Mouse (Mus musculus) fibroblast of lung, adult 2 months (primary cell): ENCODE data around the gene Gm27021.
A peak's percentile ranks its signal among the peaks of the same experiment; 100 is the strongest.

Source experiments
- DNase-seq: peaks from one replicate; pipeline ENCODE4 v3.0.0-alpha.2; 2011; ENCODE audit warnings: low read depth

Gene Gm27021

DNA sequence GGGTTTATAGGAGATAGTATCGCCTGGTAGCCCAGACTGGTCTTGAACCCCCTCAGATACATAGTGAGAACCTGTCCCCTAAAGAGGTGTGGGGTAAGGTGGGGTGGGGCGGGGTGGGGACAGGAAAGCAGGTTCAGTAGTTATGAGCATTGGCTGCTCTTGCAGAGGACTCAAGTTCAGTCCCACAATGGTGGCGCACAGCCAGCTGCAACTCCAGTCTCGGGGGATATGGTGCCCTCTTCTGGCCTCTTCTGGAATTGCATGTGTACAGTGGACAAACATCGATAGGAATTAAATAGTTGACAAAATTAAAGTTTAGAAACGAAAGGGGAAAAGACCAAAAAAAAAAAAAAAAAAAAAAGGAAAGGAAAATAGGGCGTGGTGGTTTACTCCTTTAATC, 68.4 kb downstream of the Gm27021 start:
- no peak for DNase-seq

DNA sequence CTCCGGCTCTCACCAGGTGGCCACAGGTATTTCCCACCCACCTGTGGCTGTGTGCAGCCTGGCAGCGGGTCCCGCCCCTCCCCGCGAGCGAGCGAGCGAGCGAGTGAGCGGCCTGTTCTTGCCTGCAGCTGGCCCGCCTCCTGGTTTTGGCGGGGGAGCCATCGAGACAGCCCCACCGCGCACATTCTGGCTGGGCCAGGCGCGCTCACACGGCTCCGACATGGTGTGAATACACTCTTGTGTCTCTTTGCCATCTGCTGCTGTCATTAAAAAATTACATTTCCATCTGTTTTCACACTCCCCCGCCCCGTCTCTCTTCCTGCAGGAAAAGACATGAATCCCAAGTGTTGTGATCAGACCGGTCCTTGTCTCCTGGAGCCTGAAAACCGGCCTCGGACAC, 69.3 kb downstream of the Gm27021 start:
- no peak for DNase-seq

DNA sequence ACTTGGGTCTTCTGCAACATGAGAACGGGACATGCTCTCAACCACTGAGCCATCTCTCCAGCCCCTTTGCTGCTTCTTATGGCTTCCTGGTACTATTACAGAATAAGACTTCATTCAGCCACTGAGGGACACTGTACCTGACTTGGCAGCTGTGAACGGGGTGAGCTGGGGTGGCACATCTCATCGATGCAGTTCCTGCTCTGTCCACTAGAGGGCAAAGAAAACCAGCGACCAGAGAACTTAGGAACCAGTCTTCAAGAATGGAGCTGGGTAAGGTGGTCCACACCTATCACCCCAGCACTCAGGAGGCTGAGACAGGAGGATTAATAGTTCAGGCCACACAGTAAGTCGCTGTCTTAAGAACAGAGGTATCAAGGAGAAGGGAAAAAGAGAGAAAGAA, 71.9 kb downstream of the Gm27021 start:
- no peak for DNase-seq

DNA sequence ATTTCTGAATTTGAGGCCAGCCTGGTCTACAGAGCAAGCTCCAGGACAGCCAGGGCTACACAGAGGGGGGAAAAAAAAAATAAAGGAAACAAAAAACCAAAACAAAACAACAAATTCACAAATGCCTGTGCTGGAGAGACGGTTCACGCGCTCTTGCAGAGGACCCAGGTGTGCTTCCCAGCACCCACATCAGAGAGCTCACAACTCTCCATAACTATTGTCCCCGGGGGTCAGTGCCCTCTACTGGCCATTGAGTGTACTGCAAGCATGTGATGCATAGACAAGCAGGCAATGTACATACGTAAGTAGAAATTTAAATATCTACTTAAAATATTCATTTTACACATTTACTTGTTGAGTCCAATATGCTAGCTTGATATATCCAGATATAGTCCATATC, 73.3 kb downstream of the Gm27021 start:
- DNase-seq: no peak

DNA sequence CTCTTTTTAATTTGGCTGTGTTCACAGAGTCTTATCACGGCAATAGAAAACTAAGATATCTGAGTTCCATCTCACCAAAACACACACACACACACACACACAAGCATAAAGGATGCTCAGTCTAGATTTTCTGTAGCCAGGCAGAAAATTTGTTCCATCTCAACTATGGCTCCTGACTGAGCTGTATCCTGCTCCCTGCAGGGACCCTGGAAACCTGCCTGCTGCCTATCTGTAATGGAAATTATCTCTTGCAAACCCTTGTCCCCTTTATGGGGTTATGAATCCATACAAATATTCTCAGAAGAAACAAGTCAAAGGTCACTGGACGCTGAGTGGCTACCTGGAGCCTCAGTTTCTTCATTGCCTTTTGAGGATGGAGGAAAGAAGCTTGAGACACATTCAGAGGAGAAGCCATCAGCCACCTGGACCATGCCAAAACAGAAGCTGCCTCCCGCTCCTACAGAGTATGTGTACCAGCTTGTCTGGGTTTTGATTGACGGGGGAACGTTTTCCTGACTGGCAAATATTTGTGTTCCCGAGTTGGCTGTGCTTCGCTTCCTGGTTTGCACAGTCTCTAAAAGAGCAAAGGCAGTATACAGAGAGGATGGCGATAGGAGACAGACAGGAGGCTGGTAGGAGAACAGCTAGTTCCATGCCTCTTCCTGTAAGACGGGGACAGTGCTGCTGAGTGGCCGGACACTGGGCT, 76.1 kb downstream of the Gm27021 start:
- no peak for DNase-seq

DNA sequence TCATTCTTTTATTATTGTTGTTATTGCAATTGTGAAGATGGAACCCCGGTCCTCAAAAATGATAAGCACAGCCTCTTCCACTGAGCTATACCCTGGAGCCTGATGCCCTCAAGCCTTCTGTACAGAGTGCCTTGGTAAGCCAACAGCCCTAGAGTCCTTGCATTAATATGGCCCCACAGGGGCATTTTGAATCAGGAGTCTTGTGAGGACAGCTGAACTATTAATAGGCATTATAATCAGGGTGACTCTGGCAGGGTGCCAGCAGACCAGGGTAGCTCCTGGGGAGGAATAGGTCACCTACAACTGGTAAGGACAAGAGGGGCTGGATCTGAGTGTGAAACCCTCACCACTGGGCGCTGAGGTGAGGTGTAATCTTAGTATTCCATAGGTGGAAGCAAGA, 78.0 kb downstream of the Gm27021 start:
- no peak for DNase-seq

DNA sequence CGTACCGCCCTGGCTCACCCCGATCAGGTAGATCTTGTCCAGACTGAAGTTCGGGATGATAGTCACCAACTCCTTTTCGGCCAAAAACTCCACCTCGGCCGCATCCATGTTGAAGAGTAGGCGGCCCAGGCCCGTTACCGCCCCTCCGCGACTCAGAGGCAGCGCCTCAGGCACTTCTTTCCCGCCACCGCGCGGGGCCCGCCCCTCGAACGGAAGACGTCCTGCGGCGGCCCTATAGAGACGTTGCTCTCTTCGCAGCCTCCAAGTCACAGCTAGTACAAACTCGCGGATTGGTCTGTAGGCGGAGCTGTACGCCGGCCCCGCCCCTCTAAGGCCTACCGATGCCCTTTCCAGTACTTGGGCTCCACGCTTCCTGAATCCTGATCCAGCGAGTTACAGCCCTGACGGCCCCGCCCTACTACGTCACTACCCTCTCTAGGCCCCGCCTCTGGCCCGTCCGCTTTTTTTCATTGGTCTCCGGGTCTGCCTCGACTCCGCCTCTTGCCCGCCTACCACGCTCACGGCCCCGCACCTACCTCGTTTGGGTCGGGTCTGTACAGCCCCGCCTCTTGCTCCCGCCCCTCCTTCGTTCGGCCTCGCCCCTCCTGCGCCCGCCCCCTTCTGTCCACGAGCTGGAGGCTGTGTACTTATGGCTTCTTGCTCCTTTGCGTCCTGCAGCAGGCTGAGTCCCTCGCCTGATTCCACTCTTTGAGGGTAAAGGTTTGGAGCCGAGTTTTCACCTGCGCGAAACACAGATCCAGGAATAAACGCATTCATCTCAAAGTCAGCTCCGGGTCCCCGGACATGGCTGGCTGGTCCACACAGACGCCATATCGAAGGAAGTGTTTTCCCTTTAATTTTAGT, 78.7 kb downstream of the Gm27021 start, which contains the start of gene Gins2:
Gene Gins2, minus strand, starts transcription at position 397 of the 864 bp plus-strand sequence.
- peak; percentile 99 for DNase-seq

DNA sequence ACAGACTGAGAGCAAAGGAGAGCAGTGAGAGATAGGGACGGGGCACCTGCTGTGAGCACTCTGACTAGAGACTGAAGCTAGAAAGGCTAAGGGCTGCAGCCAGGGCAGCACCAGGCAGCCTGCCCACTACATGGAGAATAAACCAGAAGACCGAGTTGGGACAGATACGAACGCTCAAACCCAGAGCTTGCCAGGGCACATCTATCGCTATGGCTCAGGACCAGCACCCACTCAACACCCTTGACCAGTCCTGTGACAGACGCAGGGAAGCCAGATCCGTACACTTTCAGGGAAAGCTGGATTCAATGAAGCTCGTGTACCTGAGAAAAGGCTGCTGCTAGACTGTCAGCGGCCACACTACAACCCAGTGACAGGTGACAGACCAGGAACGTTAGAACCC, 82.4 kb downstream of the Gm27021 start:
- no peak for DNase-seq

DNA sequence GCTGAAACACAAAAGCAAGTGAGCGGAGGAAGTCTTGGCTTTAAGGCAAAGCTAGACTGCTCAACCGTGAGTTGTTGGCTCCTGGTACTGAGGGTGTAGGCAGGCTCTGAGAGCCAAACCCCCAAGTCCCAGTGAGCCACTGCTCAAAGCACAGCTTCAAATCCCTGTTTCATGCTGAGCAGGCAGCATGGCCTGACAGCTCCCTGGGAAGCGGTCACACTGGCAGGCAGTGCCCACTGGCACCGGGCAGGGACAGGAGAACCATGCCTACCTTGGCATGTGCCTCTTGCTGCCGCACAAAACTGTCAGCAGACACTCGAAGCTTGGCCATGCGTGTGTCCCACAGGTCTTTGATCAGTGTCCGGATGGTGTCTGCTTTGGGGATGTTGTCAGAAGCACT, 86.1 kb downstream of the Gm27021 start:
- DNase-seq: no peak

DNA sequence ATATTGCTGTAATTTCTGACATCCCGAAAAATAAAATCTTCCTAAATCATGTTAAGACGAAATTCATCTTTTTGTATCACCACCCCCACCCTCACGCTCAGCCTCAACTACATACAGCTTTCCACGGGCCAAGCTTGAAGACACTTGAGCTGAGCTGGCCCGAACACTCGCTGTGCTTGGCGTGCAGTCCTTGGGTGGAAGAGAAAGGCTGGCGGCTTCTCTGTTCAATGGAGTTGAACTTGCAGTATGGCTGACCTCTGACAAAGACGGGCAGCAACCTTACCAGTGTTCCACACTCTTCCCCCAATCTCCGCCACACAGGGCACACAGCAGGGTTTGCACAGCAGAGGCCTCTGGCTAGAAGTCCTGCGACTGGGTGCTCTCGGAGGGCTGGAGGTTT, 86.5 kb downstream of the Gm27021 start:
- DNase-seq: no peak

DNA sequence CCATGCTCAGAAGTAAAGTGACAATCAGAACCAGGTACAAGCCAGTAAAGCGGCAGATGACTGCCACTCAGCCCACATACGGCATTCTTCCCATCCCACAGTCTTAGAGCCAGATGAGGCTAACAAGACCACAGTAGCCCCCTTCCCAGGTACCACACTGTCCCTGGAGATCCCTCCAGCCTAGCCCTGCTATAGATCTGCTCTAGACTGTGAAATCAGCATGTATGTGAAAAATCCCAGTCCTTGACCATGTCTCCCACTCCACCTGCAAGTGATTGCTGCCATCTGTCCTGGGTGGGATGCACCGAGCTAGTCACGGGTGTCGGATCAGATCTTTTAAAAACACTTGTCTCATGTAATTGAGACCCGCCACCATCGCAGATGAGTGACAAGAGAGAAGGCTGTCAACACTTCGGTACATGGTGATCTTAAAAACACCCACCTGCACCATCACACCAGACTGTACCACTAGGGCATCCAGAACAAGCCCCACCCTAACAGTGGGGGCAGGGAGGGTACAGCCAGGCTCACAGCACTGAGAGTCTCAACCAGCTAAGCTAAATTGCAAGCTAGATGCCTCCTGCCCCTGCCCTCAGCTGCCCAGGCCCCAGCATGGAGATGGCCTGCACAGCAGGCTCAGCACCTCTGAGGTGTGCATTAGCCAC, 87.4 kb downstream of the Gm27021 start:
- DNase-seq: no peak

DNA sequence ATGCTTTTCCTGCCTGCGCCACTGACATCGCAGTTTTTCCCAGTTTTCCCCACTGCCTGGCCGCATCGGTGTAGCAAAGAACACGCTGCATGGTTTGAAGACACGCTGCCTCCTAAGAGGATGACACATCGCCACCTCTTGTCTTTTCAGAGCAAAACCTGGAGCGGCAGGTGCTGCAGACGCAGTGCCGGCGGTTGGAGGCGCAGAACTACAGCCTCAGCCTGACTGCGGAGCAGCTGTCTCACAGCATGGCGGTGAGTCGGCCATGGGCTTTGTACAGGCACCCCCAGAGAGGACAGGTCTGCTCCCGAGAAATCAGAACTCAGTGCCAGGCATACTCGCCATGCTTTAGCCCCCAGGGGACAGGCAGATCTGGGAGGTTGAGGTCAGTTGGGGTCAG, 90.1 kb downstream of the Gm27021 start:
- no peak for DNase-seq

DNA sequence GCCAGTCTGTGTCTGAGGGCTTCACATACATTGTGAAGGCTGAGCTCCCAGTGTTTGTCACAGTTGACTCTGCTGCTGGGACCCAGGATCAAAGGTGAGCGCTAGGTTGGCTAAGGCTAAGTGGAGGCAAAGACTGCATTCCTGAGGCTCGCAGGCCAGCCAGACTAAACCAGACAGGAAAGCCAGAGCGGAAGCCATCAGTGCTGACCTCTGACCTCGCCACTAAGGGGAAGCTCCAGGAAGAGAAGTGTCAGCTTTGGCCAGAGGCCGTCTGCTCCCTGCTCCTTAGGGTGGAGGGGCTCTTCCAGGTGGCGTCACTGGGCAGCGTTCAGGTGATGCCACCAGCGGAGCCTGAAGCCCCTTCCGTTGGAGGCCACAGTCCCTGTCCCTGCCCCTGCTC, 92.1 kb downstream of the Gm27021 start:
- no peak for DNase-seq

DNA sequence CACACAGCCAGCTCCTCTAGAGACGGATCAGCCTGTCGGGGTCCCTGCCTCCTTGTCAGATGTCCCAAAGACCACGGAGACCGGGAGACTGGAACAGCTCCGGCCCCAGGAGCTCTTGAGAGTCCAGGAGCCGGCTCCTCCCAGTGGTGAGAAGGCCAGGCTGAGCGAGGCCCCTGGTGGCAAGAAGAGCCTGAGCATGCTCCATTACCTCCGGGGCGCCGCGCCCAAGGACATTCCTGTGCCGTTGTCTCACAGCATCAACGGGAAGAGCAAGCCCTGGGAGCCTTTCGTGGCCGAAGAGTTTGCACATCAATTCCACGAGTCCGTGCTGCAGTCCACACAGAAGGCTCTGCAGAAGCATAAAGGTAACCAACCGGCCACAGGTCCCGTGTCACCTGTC, 92.9 kb downstream of the Gm27021 start:
- DNase-seq: no peak

DNA sequence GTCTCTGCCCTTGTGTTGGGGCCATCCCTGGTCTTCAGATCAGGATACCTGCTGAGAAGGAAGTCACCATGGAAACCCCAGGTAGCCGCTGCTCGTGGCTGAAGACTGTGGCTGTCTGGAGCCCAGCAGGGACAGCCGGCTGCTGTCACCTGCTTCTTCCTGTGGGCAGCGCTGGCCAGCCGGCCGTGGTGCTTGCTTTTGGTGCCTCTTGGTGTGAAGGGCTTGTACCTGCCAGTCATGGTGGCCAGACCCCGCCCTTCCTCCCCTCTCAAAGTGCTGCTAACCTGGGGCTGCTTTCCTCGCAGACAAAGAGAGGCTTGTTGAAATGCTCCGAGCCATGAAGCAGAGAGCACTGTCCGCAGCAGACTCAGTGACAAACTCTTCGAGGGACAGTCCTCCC, 94.0 kb downstream of the Gm27021 start:
- no peak for DNase-seq

DNA sequence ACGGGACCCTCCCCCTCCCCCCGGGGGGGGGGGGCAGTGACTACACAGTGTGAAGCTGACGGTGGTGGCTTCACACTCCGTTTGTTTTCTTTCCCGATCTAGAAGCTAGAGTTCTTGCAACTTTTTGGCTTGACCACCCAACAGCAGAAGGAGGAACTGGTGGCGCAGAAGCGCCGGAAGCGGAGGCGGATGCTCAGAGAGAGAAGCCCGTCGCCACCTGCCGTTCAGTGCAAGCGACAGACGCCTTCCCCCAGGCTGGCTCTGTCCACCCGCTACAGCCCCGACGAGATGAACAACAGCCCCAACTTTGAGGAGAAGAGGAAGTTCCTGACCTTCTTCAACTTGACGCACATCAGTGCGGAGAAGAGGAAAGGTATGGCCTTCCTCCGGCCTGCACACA, 95.3 kb downstream of the Gm27021 start:
- DNase-seq: no peak

DNA sequence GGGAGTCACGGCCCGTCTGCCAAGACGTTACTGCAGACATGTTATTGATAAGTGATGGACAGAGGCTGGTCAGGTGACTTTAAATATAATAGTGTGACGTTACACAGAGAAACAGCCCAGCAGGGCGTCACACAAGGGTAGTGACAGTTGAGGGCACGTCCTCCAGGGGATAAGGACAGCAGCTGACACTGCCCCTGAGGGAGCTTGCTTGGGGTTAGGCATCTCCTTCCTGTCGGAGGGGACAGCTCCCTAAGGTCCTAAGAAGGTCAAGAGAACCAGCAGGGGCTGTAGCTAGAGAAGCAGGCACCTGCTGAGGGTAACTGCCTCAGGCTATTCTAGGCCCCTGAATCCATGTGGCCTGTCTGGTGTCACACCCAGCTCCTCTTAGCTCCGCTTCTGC, 96.3 kb downstream of the Gm27021 start:
- DNase-seq: no peak

DNA sequence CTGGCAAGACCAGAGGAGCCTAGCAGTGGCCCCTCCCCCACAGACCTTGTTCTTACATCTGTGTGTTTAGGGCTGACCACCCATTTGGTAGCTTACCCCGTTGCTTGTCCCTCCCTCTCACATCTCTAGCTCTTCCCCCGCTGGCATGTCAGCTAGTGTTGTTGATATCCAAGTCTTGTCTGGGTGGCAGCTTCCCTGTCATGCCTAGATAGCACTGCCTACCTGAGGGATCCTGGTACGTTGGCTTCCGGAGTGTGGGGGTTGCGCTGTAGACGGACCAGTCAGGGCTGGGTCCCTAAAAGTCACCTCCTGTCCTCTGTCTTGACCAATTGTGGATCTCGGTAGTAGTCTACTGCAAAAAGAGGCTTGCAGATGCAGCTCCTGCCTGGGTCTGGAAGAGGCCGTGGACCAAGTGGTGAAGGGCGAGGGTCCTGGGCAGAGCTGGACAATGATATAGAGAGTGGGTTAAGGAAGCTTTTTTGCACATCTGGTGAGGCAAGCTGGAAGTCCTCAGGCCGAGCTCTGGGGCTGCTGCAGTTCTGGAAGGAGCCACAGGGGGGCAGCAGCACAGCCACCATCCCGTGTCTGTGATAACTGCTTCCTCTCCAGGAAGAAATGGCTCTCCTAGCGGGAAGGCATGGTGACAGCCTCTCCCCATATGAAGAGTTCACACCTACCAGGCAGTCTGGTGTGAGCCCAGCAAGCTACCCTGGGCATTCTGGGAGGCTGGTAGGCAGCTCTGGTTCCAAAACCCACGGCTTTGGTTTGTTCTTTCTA, 97.8 kb downstream of the Gm27021 start:
- DNase-seq: no peak

DNA sequence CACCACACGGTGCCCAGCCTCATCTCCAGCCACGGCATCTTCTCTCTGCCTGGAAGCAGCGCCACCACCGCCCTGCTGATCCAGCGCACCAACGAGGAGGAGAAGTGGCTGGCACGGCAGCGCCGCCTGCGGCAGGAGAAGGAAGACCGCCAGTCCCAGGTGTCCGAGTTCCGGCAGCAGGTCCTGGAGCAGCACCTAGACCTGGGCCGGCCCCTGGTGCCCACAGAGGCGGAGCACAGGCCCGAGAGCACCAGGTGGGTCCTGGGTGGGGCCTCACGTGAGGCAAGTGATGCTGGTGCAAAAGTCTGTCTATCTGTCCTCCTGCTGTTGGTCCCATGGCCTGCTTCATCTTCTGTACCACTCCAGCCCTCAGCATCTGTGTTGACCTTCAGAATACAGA, 98.8 kb downstream of the Gm27021 start:
- no peak for DNase-seq

DNA sequence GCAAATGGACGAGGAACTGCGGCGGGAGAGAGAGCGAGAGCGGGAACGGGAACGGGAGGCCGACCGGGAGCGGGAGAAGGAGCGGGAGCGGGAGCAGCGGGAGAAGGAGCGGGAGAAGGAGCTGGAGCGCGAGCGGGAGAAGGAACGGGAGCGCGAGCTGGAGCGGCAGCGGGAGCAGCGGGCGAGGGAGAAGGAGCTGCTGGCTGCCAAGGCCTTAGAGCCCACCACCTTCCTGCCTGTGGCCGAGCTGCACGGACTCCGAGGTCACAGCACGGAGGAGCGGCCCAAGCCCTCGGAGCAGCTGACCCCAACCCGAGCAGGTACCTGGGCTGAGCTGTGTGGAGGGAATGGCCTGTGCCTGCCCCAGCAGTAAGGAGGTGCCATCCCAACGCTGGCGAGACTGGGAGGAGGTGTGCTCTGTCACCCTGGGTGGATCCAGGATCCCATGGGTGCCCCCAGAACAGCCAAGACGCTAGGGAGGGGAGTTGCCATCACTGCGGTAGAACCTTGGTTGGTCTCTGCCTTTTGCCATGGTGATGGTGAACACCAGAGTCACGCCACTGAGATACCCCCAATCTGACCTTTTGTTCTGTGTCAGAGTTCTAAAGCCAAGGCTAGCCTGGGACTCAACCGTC, 99.6 kb downstream of the Gm27021 start:
- no peak for DNase-seq

DNA sequence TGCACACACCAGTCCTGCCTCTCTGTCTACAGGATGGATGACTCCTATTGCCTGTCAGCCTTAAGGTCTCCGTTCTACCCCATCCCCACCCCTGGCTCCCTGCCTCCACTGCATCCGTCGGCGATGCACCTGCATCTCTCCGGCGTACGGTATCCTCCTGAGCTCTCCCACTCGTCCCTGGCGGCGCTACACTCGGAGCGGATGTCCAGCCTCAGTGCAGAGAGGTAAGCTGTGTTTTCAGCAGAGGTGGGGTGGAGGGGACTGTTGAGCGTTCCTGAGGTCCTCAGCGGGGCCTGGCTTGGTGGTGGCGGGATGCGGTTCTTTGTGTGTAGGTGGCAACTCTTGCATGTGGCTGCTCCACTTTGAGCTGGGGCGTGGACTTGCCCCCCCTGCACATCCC, 100.1 kb downstream of the Gm27021 start:
- no peak for DNase-seq

DNA sequence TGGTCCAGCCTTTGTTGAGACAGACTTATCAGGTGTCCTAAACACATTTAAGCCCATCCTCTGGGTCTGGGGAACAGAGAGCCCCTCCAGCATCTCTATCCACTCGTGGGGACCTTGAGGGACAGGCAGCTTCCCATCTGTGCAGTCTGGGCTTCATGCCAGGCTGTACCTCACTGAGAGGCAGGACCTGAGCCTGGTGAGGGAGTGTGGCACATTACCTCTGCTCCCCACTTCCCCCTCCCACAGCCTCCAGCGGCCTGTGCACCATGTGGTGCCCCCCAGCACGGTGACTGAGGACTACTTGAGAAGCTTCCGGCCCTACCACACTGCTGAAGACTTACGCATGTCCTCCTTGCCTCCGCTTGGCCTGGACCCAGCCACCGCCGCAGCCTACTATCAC, 101.2 kb downstream of the Gm27021 start:
- DNase-seq: no peak
